Mouse (Mus musculus) olfactory bulb, adult 2 months (tissue): ENCODE measurements around the gene Fam187a.

ENCODE experiments used
- CTCF ChIP-seq: fragments of 200-500 bp; IDR thresholded peaks from 2 replicates; pipeline ENCODE4 v1.5.1; 2012; ENCODE audit warnings: low read depth, mild to moderate bottlenecking, low read length, moderate library complexity; ENCODE audit not compliant: insufficient read depth
- POLR2A ChIP-seq: fragments of 200-500 bp; IDR thresholded peaks from 2 replicates; pipeline ENCODE4 v1.6.1; 2012; ENCODE audit warnings: mild to moderate bottlenecking, low read depth, low read length, moderate library complexity; ENCODE audit not compliant: insufficient read depth

GRCm38 (mm10) chr11:102845926-102846325 lies 39.0 kb upstream of the Fam187a start:
- TF ChIP-seq CTCF (no peak), POLR2A (no peak)
